Mouse (Mus musculus) testis, adult 2 months (tissue): Measurements from ENCODE around the gene Stil. TPM values are rescaled to one million over a fixed set of nuclear protein-coding genes. Genes with fewer than 3 reads are reported as not detected.

ENCODE experiments used
- H3K27ac ChIP-seq: fragments of 200-500 bp; 2 replicates; pipeline ENCODE4 v1.5.1; 2012; ENCODE audit warnings: low read depth, low read length; ENCODE audit not compliant: control insufficient read depth, insufficient read depth
- H3K27me3 ChIP-seq: fragments of 200-500 bp; 2 replicates; pipeline ENCODE4 v1.6.1; 2012; ENCODE audit warnings: mild to moderate bottlenecking, low read length, moderate library complexity; ENCODE audit not compliant: control insufficient read depth, insufficient read depth
- H3K36me3 ChIP-seq: fragments of 200-500 bp; 2 replicates; pipeline ENCODE4 v1.6.1; 2012; ENCODE audit warnings: mild to moderate bottlenecking, low read length; ENCODE audit not compliant: control insufficient read depth, insufficient read depth
- H3K4me1 ChIP-seq: fragments of 200-500 bp; 2 replicates; pipeline ENCODE4 v1.6.1; 2012; ENCODE audit warnings: low read length; ENCODE audit not compliant: control insufficient read depth, insufficient read depth
- H3K4me3 ChIP-seq: fragments of 200-500 bp; 2 replicates; pipeline ENCODE4 v1.5.1; 2012; ENCODE audit warnings: low read depth, mild to moderate bottlenecking, low read length, moderate library complexity, mixed read lengths; ENCODE audit not compliant: control insufficient read depth
- CTCF ChIP-seq: fragments of 200-500 bp; IDR thresholded peaks from 2 replicates; pipeline ENCODE4 v1.5.1; 2012; ENCODE audit warnings: low read depth, mild to moderate bottlenecking, inconsistent platforms, low read length, moderate library complexity; ENCODE audit not compliant: control insufficient read depth, insufficient read depth, insufficient replicate concordance
- POLR2A ChIP-seq: fragments of 200-500 bp; IDR thresholded peaks from 2 replicates; pipeline ENCODE4 v1.6.1; 2012; ENCODE audit warnings: low read depth, mild to moderate bottlenecking, inconsistent platforms, low read length, moderate library complexity; ENCODE audit not compliant: control insufficient read depth
- polyA plus RNA-seq: library from polyadenylated mRNA; depleted of rRNA; stranded (reverse); fragments of >200 nt; gene quantifications from 2 replicates; pipeline ENCODE4 v1.2.3, GENCODE M21; 2012; rRNA removed

Gene Stil
- polyA plus RNA-seq, 1 experiment, result 10.2 TPM

- TF ChIP-seq CTCF (no peak), POLR2A (no peak)
- H3K27me3 ChIP-seq, result no peaks in the 10 kb centered on the region
Measured at GRCm38 (mm10) chr4:115083031-115083430, 83.1 kb downstream of the Stil start.

GRCm38 (mm10) chr4:115085522-115086095 is 85.7 kb downstream of the Stil start:
- TF ChIP-seq CTCF (peak; percentile 97), POLR2A (no peak)
- no peak overlapping the region for H3K27ac ChIP-seq

More at GRCm38 (mm10) chr4:115083031-115083430, 83.1 kb downstream of the Stil start:
- Histone ChIP-seq H3K4me1 (no peaks in the 10 kb centered on the region), H3K36me3 (no peaks in the 10 kb centered on the region), H3K4me3 (no peak overlapping the region), H3K27ac (no peak overlapping the region)

GRCm38 (mm10) chr4:115086257-115086656 is 86.3 kb downstream of the Stil start:
- peaks cover 7% of the 10 kb centered on the region for H3K4me1 ChIP-seq
- H3K27me3 ChIP-seq, result no peaks in the 10 kb centered on the region
- H3K27ac ChIP-seq, result no peak overlapping the region
- no peaks in the 10 kb centered on the region for H3K36me3 ChIP-seq
- TF ChIP-seq CTCF, result no peak
- no peak for TF ChIP-seq POLR2A
- no peak overlapping the region for H3K4me3 ChIP-seq

More at GRCm38 (mm10) chr4:115085522-115086095, 85.7 kb downstream of the Stil start:
- Histone ChIP-seq H3K36me3 (no peaks in the 10 kb centered on the region), H3K4me3 (no peak overlapping the region), H3K27me3 (no peaks in the 10 kb centered on the region), H3K4me1 (peaks cover 7% of the 10 kb centered on the region)

- H3K4me3 ChIP-seq, result no peak overlapping the region
- H3K36me3 ChIP-seq, result no peaks in the 10 kb centered on the region
- TF ChIP-seq POLR2A (no peak), CTCF (no peak)
- peaks cover 7% of the 10 kb centered on the region for H3K4me1 ChIP-seq
- no peaks in the 10 kb centered on the region for H3K27me3 ChIP-seq
- H3K27ac ChIP-seq, result no peak overlapping the region
Measured at GRCm38 (mm10) chr4:115086763-115087415, 86.9 kb downstream of the Stil start.

GRCm38 (mm10) chr4:115088611-115089338 is 88.8 kb downstream of the Stil start, which contains the start of gene Pdzk1ip1:
Gene Pdzk1ip1, plus strand, starts transcription at chr4:115088708.
- no peak for TF ChIP-seq POLR2A
- no peak for TF ChIP-seq CTCF
- H3K4me1 ChIP-seq, result peaks cover 7% of the 10 kb centered on the region
- H3K27me3 ChIP-seq, result no peaks in the 10 kb centered on the region
- H3K4me3 ChIP-seq, result peak within 1 kb of the TSS; percentile 60
- H3K36me3 ChIP-seq, result no peaks in the 10 kb centered on the region
- no peak within 1 kb of the TSS for H3K27ac ChIP-seq

GRCm38 (mm10) chr4:115090592-115090991 is 90.6 kb downstream of the Stil start:
- TF ChIP-seq POLR2A (no peak; the same call in 1 of the 2 replicates), CTCF (no peak)
- no peaks in the 10 kb centered on the region for H3K27me3 ChIP-seq
- no peak overlapping the region for H3K27ac ChIP-seq
- H3K36me3 ChIP-seq, result no peaks in the 10 kb centered on the region
- H3K4me1 ChIP-seq, result peaks cover 11% of the 10 kb centered on the region
- peak overlapping the region; percentile 77 for H3K4me3 ChIP-seq

GRCm38 (mm10) chr4:115091806-115092205 is 91.8 kb downstream of the Stil start:
- TF ChIP-seq CTCF (no peak), POLR2A (no peak)
- H3K4me3 ChIP-seq, result peak overlapping the region; percentile 77
- H3K36me3 ChIP-seq, result no peaks in the 10 kb centered on the region
- H3K27ac ChIP-seq, result no peak overlapping the region
- peaks cover 19% of the 10 kb centered on the region for H3K4me1 ChIP-seq
- no peaks in the 10 kb centered on the region for H3K27me3 ChIP-seq

Other genes starting within 250 kb of the Stil start
- not detected in 2 replicates for gene Gm12830, start 178.4 kb upstream of the Stil start, polyA plus RNA-seq
- 0.22 and 0.37 TPM in 2 replicates for gene Foxd2, start 91.3 kb upstream of the Stil start, polyA plus RNA-seq
- gene Foxe3, start 74.1 kb upstream of the Stil start, polyA plus RNA-seq, result 0.95 and 1.3 TPM in 2 replicates
- gene Cmpk1, start 12.9 kb upstream of the Stil start, polyA plus RNA-seq, result 2.4 and 2.8 TPM in 2 replicates
- gene Tal1, start 56.3 kb downstream of the Stil start, polyA plus RNA-seq, result 0.90 and 1.3 TPM in 2 replicates
- 336 and 353 TPM in 2 replicates for gene Pdzk1ip1, start 88.5 kb downstream of the Stil start, polyA plus RNA-seq
- gene Cyp4x1, start 134.1 kb downstream of the Stil start, polyA plus RNA-seq, result 0.06 TPM in 1 of 2 replicates, not detected in the other
- gene Cyp4a29, start 241.9 kb downstream of the Stil start, polyA plus RNA-seq, result 0.20 TPM in 1 of 2 replicates, not detected in the other